Mouse (Mus musculus): ENCODE measurements around the gene Wfdc16. TPM values are rescaled to one million over a fixed set of nuclear protein-coding genes. Genes with fewer than 3 reads are reported as not detected.

The Wfdc16 gene
- polyA plus RNA-seq, 1 experiment from 2014 or later: not detected

DNA sequence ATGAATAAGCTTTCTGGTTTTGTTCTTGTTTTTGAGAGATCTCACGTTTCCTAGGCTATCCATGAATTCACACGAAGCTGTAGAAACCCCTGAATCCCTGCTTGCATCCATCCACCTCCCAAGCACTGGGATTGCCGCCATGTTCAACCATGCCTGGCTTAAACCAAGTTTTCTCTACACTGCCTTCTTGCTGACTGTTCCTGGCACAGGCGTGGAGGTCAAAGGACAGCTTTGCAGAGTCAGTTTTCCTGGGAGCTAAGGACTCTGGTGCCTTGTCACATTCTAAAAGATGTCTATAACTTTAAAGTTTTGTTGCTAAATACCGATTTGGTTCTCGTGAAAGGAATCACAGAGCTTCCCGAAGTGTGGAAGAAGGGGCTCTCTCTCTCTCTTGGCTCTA lies 26.3 kb upstream of the Wfdc16 start:
- no peaks in the 10 kb centered on the region for H3K9me3 ChIP-seq (ENCODE audit: control insufficient read depth, low read length)
- no peak for ATAC-seq (ENCODE audit: low FRiP score, low TSS enrichment)
- 88% methylated on average over 7 of the region's 7 CpGs for WGBS

DNA sequence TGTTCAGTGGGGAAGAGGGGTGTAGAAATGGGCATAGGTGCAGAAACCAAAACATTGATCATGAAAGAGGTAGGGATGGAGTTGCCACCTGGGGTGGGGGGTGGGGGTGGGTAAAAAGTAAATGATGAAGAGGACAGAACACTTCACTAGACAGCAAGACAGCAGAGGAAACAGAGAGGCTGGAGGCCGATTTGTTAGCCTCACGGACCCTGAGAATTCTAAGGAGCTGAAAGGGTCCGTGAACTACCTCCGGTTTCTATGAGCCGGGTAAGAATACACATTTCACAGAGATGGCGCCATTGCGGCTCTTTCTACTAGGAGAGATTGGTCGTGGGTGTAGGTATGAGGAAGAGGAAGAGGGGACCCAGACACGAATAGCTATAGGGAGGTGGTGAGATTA lies 17.9 kb upstream of the Wfdc16 start, which contains the start of gene Wfdc9:
TSS of gene Wfdc9 (minus strand) at position 101 of the 400 bp plus-strand sequence.
- Histone ChIP-seq H3K9ac (ENCODE audit: low read depth, low read length) (no peak within 1 kb of the TSS), H3K9me3 (ENCODE audit: control insufficient read depth, low read length) (no peaks in the 10 kb centered on the region), H3K27ac (ENCODE audit: low read depth, low read length) (no peak within 1 kb of the TSS), H3K4me2 (replicated peaks; ENCODE audit: low read depth, low read length) (no peak within 1 kb of the TSS), H3K27me3 (ENCODE audit: control insufficient read depth, insufficient read depth, low read length) (no peaks in the 10 kb centered on the region; the same call in 1 of the 2 replicates), H3K4me1 (ENCODE audit: control insufficient read depth, insufficient read depth, low read length) (no peaks in the 10 kb centered on the region), H3K36me3 (ENCODE audit: control insufficient read depth, insufficient read depth, low read length) (no peaks in the 10 kb centered on the region), H3K4me3 (ENCODE audit: low read length) (no peak within 1 kb of the TSS)
- no peak for ATAC-seq (ENCODE audit: low FRiP score, low TSS enrichment)
- 87% methylated on average over 9 of the region's 9 CpGs for WGBS

More for the DNA sequence above, 26.3 kb upstream of the Wfdc16 start:
- Histone ChIP-seq H3K27me3 (ENCODE audit: control insufficient read depth, insufficient read depth, low read length) (no peaks in the 10 kb centered on the region), H3K9ac (ENCODE audit: low read depth, low read length) (no peak overlapping the region), H3K4me1 (ENCODE audit: control insufficient read depth, insufficient read depth, low read length) (no peaks in the 10 kb centered on the region), H3K27ac (ENCODE audit: low read depth, low read length) (no peak overlapping the region), H3K4me2 (replicated peaks; ENCODE audit: low read depth, low read length) (no peak overlapping the region), H3K4me3 (ENCODE audit: low read length) (no peak overlapping the region), H3K36me3 (ENCODE audit: control insufficient read depth, insufficient read depth, low read length) (no peaks in the 10 kb centered on the region)

DNA sequence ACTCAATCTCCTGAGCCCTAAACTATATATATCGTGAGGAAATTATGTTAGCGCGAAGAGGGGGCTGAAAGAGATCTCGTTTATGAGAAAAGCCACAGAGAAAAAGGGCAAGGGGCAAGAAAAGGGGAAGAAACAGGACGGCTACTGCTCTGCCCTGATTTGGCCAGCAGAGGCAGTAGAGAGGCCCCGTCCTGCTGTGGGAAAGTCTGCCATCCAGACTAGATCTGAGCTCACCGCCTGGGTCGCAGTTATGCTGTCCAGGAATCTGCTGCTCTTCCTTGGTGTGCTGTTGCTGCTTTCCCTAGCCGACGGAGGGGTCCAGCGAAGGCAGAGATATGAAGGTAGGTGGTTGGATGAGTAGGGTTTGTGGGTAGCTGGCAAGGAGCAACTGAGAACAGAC lies 17.3 kb upstream of the Wfdc16 start, which contains the start of gene Wfdc10:
TSS of gene Wfdc10 (plus strand) at position 189 of the 400 bp plus-strand sequence.
- WGBS: 16% methylated on average over 11 of the region's 11 CpGs
- no peak for ATAC-seq (ENCODE audit: low FRiP score, low TSS enrichment)

DNA sequence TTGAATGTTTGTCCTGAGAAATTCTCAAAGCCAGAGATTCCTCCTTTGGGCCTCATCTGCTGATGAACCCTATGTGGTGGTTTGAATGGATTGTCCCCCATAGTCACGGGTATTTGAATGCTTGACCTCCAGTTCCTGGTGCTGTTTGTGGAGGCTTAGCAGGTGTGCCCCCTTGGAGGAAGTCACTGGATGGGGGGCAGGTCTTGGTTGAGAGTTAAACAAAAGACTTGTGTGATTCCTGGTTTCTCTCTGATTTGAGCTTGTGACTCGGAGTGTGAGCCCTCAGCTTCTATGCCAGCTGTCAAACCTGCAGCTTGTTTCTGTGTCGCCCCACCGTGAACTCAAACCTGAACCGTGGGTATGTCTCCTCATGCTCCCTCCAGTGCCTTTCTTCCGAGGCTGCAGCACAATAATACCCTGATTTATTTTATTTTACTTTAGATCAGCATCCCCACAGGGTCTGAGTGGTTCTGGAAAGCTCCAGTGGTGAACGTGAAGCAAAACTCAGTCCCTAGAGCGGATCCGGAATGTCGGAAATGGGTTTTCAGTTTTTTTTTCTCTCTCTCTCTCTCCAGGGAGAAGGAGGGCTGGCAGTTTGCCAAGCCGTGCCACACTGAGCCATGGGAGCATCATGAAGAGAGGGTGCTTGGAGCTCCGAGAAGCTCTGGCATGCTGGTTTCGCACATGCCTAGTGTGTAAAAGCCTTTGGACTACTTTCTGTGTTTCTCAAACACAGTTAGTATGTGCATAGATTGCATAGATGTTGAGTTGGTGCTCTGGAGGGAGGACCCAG lies 3.5 kb upstream of the Wfdc16 start:
- H3K27ac ChIP-seq (ENCODE audit: low read depth, low read length): no peak overlapping the region
- no peak overlapping the region for H3K9ac ChIP-seq (ENCODE audit: low read depth, low read length)
- no peaks in the 10 kb centered on the region for H3K4me1 ChIP-seq (ENCODE audit: control insufficient read depth, insufficient read depth, low read length)
- 84% methylated on average over 13 of the region's 13 CpGs for WGBS
- no peak overlapping the region for H3K4me2 ChIP-seq (replicated peaks; ENCODE audit: low read depth, low read length)
- H3K4me3 ChIP-seq (ENCODE audit: low read length): no peak overlapping the region
- H3K9me3 ChIP-seq (ENCODE audit: control insufficient read depth, low read length): no peaks in the 10 kb centered on the region
- no peak for ATAC-seq (ENCODE audit: low FRiP score, low TSS enrichment)
- no peaks in the 10 kb centered on the region for H3K36me3 ChIP-seq (ENCODE audit: control insufficient read depth, insufficient read depth, low read length)
- no peaks in the 10 kb centered on the region for H3K27me3 ChIP-seq (ENCODE audit: control insufficient read depth, insufficient read depth, low read length)

More for the DNA sequence above, 17.3 kb upstream of the Wfdc16 start, which contains the start of gene Wfdc10:
- H3K4me1 ChIP-seq (ENCODE audit: control insufficient read depth, insufficient read depth, low read length): no peaks in the 10 kb centered on the region
- no peak within 1 kb of the TSS for H3K4me2 ChIP-seq (replicated peaks; ENCODE audit: low read depth, low read length)
- H3K27me3 ChIP-seq (ENCODE audit: control insufficient read depth, insufficient read depth, low read length): no peaks in the 10 kb centered on the region; the same call in 1 of the 2 replicates
- no peak within 1 kb of the TSS for H3K27ac ChIP-seq (ENCODE audit: low read depth, low read length)
- no peak within 1 kb of the TSS for H3K9ac ChIP-seq (ENCODE audit: low read depth, low read length)
- H3K4me3 ChIP-seq (ENCODE audit: low read length): no peak within 1 kb of the TSS
- no peaks in the 10 kb centered on the region for H3K9me3 ChIP-seq (ENCODE audit: control insufficient read depth, low read length)
- H3K36me3 ChIP-seq (ENCODE audit: control insufficient read depth, insufficient read depth, low read length): no peaks in the 10 kb centered on the region

DNA sequence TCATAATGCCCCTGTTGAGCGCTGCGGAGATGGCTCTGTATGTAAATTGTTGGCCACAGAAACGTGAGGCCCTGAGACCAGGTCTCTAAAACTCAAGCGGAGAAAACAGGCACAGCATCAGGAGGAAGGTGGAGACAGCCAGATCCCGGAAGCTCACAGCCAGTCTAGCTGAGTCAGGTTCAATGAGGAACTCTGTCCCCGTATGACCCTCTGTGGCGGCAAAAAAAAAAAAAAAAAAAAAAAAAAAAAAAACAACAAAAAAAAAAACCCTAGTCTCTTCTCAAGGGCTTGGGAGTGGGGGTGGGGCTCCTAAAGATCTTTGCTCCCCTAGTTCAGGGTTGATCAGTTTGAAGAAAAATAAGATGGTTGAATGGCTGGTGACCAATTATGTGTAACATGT lies 2.5 kb upstream of the Wfdc16 start:
- WGBS: 64% methylated on average over 7 of the region's 7 CpGs
- Histone ChIP-seq H3K27ac (ENCODE audit: low read depth, low read length) (no peak overlapping the region), H3K9ac (ENCODE audit: low read depth, low read length) (no peak overlapping the region), H3K27me3 (ENCODE audit: control insufficient read depth, insufficient read depth, low read length) (no peaks in the 10 kb centered on the region), H3K9me3 (ENCODE audit: control insufficient read depth, low read length) (no peaks in the 10 kb centered on the region), H3K4me3 (ENCODE audit: low read length) (no peak overlapping the region), H3K36me3 (ENCODE audit: control insufficient read depth, insufficient read depth, low read length) (no peaks in the 10 kb centered on the region), H3K4me2 (replicated peaks; ENCODE audit: low read depth, low read length) (no peak overlapping the region), H3K4me1 (ENCODE audit: control insufficient read depth, insufficient read depth, low read length) (no peaks in the 10 kb centered on the region)
- no peak for ATAC-seq (ENCODE audit: low FRiP score, low TSS enrichment)

DNA sequence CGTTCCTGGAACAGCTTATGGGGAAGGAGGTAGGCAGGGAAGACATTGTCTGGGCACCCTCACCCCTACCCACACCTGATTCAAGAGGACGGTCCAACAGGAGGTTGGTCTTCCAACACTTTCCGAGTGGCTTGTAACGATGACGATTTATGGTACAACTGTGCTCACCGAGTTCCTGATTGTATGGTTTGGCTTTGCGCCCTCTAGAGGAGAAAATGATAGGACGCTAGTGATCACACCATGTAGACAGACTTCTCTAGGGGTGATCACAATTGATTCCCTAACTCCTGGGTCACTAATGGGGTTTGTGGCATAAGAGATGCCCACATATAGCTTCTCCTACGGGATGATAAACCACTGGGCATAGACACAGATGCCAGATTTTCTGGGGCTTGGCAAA lies 3.3 kb downstream of the Wfdc16 start:
- H3K4me3 ChIP-seq (ENCODE audit: low read length): no peak overlapping the region
- no peaks in the 10 kb centered on the region for H3K9me3 ChIP-seq (ENCODE audit: control insufficient read depth, low read length)
- no peaks in the 10 kb centered on the region for H3K4me1 ChIP-seq (ENCODE audit: control insufficient read depth, insufficient read depth, low read length)
- H3K4me2 ChIP-seq (replicated peaks; ENCODE audit: low read depth, low read length): no peak overlapping the region
- no peak for ATAC-seq (ENCODE audit: low FRiP score, low TSS enrichment)
- no peak overlapping the region for H3K27ac ChIP-seq (ENCODE audit: low read depth, low read length)
- no peak overlapping the region for H3K9ac ChIP-seq (ENCODE audit: low read depth, low read length)
- no peaks in the 10 kb centered on the region for H3K27me3 ChIP-seq (ENCODE audit: control insufficient read depth, insufficient read depth, low read length)
- 78% methylated on average over 9 of the region's 9 CpGs for WGBS
- H3K36me3 ChIP-seq (ENCODE audit: control insufficient read depth, insufficient read depth, low read length): no peaks in the 10 kb centered on the region

DNA sequence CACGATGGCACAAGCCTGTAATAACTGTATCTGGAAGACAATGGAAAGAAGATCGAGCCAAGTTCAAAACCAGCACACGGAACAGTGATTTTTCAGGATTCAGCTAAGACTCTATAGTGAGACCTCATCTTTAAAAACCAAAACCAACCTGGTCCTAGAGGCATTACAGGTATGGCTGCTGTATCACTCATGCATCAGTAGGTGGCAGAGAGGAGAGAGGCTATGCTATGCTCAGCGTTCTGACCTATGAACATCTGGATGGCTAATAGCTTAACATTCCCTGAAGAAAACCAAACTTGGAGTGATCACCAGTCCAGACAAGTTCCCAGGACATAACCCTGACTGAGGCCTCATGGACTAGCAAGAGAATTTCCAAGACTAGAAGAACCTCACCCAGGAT lies 16.8 kb downstream of the Wfdc16 start:
- H3K4me2 ChIP-seq (replicated peaks; ENCODE audit: low read depth, low read length): no peak overlapping the region
- ATAC-seq (ENCODE audit: low FRiP score, low TSS enrichment): no peak
- no peak overlapping the region for H3K27ac ChIP-seq (ENCODE audit: low read depth, low read length)
- no peak overlapping the region for H3K9ac ChIP-seq (ENCODE audit: low read depth, low read length)
- no peaks in the 10 kb centered on the region for H3K27me3 ChIP-seq (ENCODE audit: control insufficient read depth, insufficient read depth, low read length)
- no peaks in the 10 kb centered on the region for H3K4me1 ChIP-seq (ENCODE audit: control insufficient read depth, insufficient read depth, low read length)
- WGBS: 90% methylated on average over 4 of the region's 4 CpGs
- H3K9me3 ChIP-seq (ENCODE audit: control insufficient read depth, low read length): no peaks in the 10 kb centered on the region
- H3K4me3 ChIP-seq (ENCODE audit: low read length): no peak overlapping the region
- no peaks in the 10 kb centered on the region for H3K36me3 ChIP-seq (ENCODE audit: control insufficient read depth, insufficient read depth, low read length)

DNA sequence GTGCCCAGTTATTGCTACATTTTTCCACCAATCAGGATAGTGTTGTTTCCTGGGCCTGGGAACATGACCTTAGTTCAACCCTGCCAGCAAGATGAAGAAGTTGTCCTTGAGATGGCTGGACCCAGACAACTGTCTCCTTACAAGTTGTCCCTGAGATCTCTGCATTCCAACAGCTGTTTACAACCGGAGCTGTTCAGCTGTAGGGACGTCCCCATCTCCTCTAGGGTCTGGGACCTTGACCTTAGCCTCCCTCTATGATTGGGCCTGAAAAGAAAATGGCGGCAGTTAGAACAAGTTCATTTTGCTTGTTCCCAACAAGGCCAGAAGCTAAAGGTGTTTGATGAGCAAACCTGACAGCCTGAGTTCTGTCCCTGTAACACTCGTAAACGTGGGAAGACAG lies 19.5 kb downstream of the Wfdc16 start:
- Histone ChIP-seq H3K4me1 (ENCODE audit: control insufficient read depth, insufficient read depth, low read length) (no peaks in the 10 kb centered on the region), H3K4me2 (replicated peaks; ENCODE audit: low read depth, low read length) (no peak overlapping the region), H3K4me3 (ENCODE audit: low read length) (no peak overlapping the region), H3K27ac (ENCODE audit: low read depth, low read length) (no peak overlapping the region), H3K9me3 (ENCODE audit: control insufficient read depth, low read length) (no peaks in the 10 kb centered on the region), H3K36me3 (ENCODE audit: control insufficient read depth, insufficient read depth, low read length) (no peaks in the 10 kb centered on the region), H3K27me3 (ENCODE audit: control insufficient read depth, insufficient read depth, low read length) (no peaks in the 10 kb centered on the region), H3K9ac (ENCODE audit: low read depth, low read length) (no peak overlapping the region)
- ATAC-seq (ENCODE audit: low FRiP score, low TSS enrichment): no peak
- 78% methylated on average over 5 of the region's 5 CpGs for WGBS

DNA sequence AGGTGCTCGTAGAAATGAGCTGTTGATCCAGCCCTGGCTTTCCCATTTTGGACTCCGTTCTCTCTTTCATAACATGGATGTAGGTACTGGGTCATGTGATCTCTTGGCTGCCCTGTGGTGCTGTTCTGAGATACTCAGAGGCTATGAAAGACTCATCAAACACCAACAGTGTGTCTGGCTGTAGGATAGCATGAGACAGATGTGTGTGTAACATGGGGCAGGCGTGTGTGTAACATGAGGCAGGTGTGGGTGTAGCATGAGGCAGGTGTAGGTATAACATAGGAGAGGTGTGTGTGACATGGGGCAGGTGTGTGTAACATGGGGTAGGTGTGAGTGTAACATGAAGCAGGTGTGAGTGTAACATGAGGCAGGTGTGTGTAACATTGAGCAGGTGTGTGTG lies 23.2 kb downstream of the Wfdc16 start:
- Histone ChIP-seq H3K27ac (ENCODE audit: low read depth, low read length) (no peak overlapping the region), H3K27me3 (ENCODE audit: control insufficient read depth, insufficient read depth, low read length) (no peaks in the 10 kb centered on the region), H3K4me1 (ENCODE audit: control insufficient read depth, insufficient read depth, low read length) (no peaks in the 10 kb centered on the region), H3K4me2 (replicated peaks; ENCODE audit: low read depth, low read length) (no peak overlapping the region), H3K4me3 (ENCODE audit: low read length) (no peak overlapping the region), H3K9ac (ENCODE audit: low read depth, low read length) (no peak overlapping the region), H3K9me3 (ENCODE audit: control insufficient read depth, low read length) (no peaks in the 10 kb centered on the region), H3K36me3 (ENCODE audit: control insufficient read depth, insufficient read depth, low read length) (no peaks in the 10 kb centered on the region)
- WGBS: 94% methylated on average over 3 of the region's 3 CpGs
- ATAC-seq (ENCODE audit: low FRiP score, low TSS enrichment): no peak

All from kidney, embryonic 14.5 days (tissue).